34 mouse cellular contexts compared by ENCODE assay signal in genomic region chr1:37534532-37535108, GRCm38 (mm10). TPM values are rescaled to one million over a fixed set of nuclear protein-coding genes. Genes with fewer than 3 reads are reported as not detected.
DNase-seq lines count a peak whose midpoint lies in the region; ATAC-seq and TF ChIP-seq lines count a peak whose summit lies in the region.
"Had no signal": no experiment of that assay in that cellular context is flagged by ENCODE, and none has a peak within 500 bp of the region (broad histone marks: within the 10 kb centered on the region; RNA-seq: fewer than 3 reads in every experiment).

No protein-coding gene starts in this region.

- H3K4me1 ChIP-seq in heart, adult 2 months (ENCODE audit: control insufficient read depth, insufficient read depth, low read length), result peaks cover 13% of the 10 kb centered on the region
- peaks cover 7% of the 10 kb centered on the region; the same call in 1 of the 2 replicates for H3K4me1 ChIP-seq in intestine, postnatal 0 days (replicated peaks; ENCODE audit: control insufficient read depth, insufficient read depth, low read length)
- H3K4me1 ChIP-seq: embryonic facial prominence, embryonic 10.5 days; embryonic facial prominence, embryonic 15.5 days; heart, embryonic 13.5 days; hindbrain, embryonic 10.5 days had no signal

- TF ChIP-seq EP300 in heart, adult 2 months (IDR thresholded peaks at IDR 0.05; ENCODE audit: insufficient read depth, low read depth, low read length), result no peak

- H3K27ac ChIP-seq in heart, adult 2 months, result peak overlapping the region; percentile 3; the same call in 1 of the 2 replicates
- peak overlapping the region; percentile 5; the same call in 1 of the 2 replicates for H3K27ac ChIP-seq in intestine, postnatal 0 days (ENCODE audit: low read depth, low read length)
- H3K27ac ChIP-seq: embryonic facial prominence, embryonic 10.5 days; embryonic facial prominence, embryonic 15.5 days; forebrain, embryonic 13.5 days; heart, embryonic 13.5 days; hindbrain, embryonic 10.5 days; hindbrain, embryonic 15.5 days; kidney, postnatal 0 days; liver, embryonic 14.5 days; macrophage; midbrain, embryonic 15.5 days; stomach, postnatal 0 days had no signal

- intact Hi-C loops in heart, adult 2 months (cut with DNase I), result loop anchor here (1.0 to 10.0 kb wide), 3 partner anchors 32 to 592 kb away; partner anchors contain the start of gene Tmem131
- intact Hi-C loops in heart, postnatal 36 days (cut with DNase I), result loop anchor here (2.0 to 5.0 kb wide), 3 partner anchors 30 to 102 kb away; partner anchors contain the start of genes Coa5 and Unc50

- WGBS in heart, adult 2 months, result 32% methylated on average over 5 of the region's 5 CpGs
- WGBS in intestine, postnatal 0 days, result 20% methylated on average over 5 of the region's 5 CpGs

- H3K9me3 ChIP-seq in intestine, postnatal 0 days (ENCODE audit: control insufficient read depth), result no peaks in the 10 kb centered on the region
- H3K9me3 ChIP-seq: embryonic facial prominence, embryonic 10.5 days; embryonic facial prominence, embryonic 15.5 days; forebrain, embryonic 13.5 days; heart, embryonic 13.5 days; hindbrain, embryonic 10.5 days; hindbrain, embryonic 15.5 days; midbrain, embryonic 15.5 days had no signal

- no peak overlapping the region for H3K4me3 ChIP-seq in heart, adult 2 months
- no peak overlapping the region for H3K4me3 ChIP-seq in intestine, postnatal 0 days (ENCODE audit: low read depth, low read length)
- H3K4me3 ChIP-seq: embryonic facial prominence, embryonic 10.5 days; embryonic facial prominence, embryonic 15.5 days; forebrain, embryonic 13.5 days; heart, embryonic 13.5 days; hindbrain, embryonic 10.5 days; hindbrain, embryonic 15.5 days; midbrain, embryonic 15.5 days had no signal

- H3K36me3 ChIP-seq in heart, adult 2 months (ENCODE audit: control insufficient read depth, insufficient read depth, low read length), result peaks cover 13% of the 10 kb centered on the region
- H3K36me3 ChIP-seq in intestine, postnatal 0 days (ENCODE audit: control insufficient read depth, insufficient read depth), result peaks cover 24% of the 10 kb centered on the region
- H3K36me3 ChIP-seq: embryonic facial prominence, embryonic 10.5 days; embryonic facial prominence, embryonic 15.5 days; hindbrain, embryonic 10.5 days; hindbrain, embryonic 15.5 days had no signal

- ATAC-seq in intestine, postnatal 0 days, result no peak
- ATAC-seq: forebrain, embryonic 13.5 days; inflammation-experienced regulatory T-cells, adult 6 months; midbrain, embryonic 15.5 days; Patski had no signal

- H3K79me2 ChIP-seq in heart, adult 2 months (replicated peaks; ENCODE audit: control insufficient read depth, insufficient read depth, low read length), result 0 out of 2 replicates have a peak, but pooled peaks cover 4% of the 10 kb centered on the region

- peak overlapping the region; percentile 43 for H3K4me2 ChIP-seq in intestine, postnatal 0 days (replicated peaks; ENCODE audit: low read depth)
- H3K4me2 ChIP-seq: embryonic facial prominence, embryonic 15.5 days; forebrain, embryonic 13.5 days; heart, embryonic 13.5 days; hindbrain, embryonic 15.5 days; midbrain, embryonic 15.5 days had no signal

- TF ChIP-seq POLR2A in heart, adult 2 months (IDR thresholded peaks at IDR 0.05; ENCODE audit: insufficient read depth, low read depth, low read length), result no peak

- DNase-seq in heart, adult 2 months, result no peak
- no peak for DNase-seq in heart, postnatal 36 days
- peak; percentile 35 for DNase-seq in Muller cell, postnatal 12 days (ENCODE audit: inconsistent ontology term)
- no peak for DNase-seq in layer of hippocampus, postnatal 25 days (ENCODE audit: extremely low spot score in 1 of 2, low spot score in 1 of 2)
- no peak for DNase-seq in gastrocnemius, postnatal 10 days
- no peak for DNase-seq in gastrocnemius, adult 18-20 months (ENCODE audit: low spot score)
- DNase-seq: adrenal gland, postnatal 10 days; cerebellum, adult 18-20 months; heart, adult 18-20 months; heart, postnatal 10 days; kidney, adult 8-10 months; kidney, postnatal 4 days; layer of hippocampus, postnatal 36 days; liver; lung, adult 2 months; lung, postnatal 10 days; right cerebral cortex, postnatal 25 days; spleen, adult 18-20 months; thymus, adult 18-20 months; thymus, postnatal 25 days had no signal

- no peak overlapping the region for H3K9ac ChIP-seq in heart, adult 2 months (ENCODE audit: low read depth, low read length)
- no peak overlapping the region for H3K9ac ChIP-seq in intestine, postnatal 0 days (ENCODE audit: low read depth, low read length)
- H3K9ac ChIP-seq: embryonic facial prominence, embryonic 15.5 days; forebrain, embryonic 13.5 days; heart, embryonic 13.5 days; hindbrain, embryonic 15.5 days; liver, embryonic 14.5 days; midbrain, embryonic 15.5 days had no signal

- H3K27me3 ChIP-seq in heart, adult 2 months (ENCODE audit: control insufficient read depth, insufficient read depth, low read length), result no peaks in the 10 kb centered on the region
- no peaks in the 10 kb centered on the region for H3K27me3 ChIP-seq in intestine, postnatal 0 days (replicated peaks; ENCODE audit: control insufficient read depth, insufficient read depth, low read length)
- H3K27me3 ChIP-seq: embryonic facial prominence, embryonic 15.5 days; forebrain, embryonic 13.5 days; hindbrain, embryonic 15.5 days; midbrain, embryonic 15.5 days had no signal

- TF ChIP-seq CTCF in heart, adult 2 months (IDR thresholded peaks at IDR 0.05), result no peak
- no peak for TF ChIP-seq CTCF in intestine, postnatal 0 days (IDR thresholded peaks at IDR 0.05; ENCODE audit: low read depth)

RNA-seq across cellular contexts. Expression of gene Mgat4a, which starts 6.2 kb away (rescaled TPM):
- 10 to 100 TPM in 1 of 2 experiments, 1 to 10 TPM in 1; 8.7 to 11.8 TPM for total RNA-seq in heart, adult 2 months (2021)
- 4.5 and 7.6 TPM in 2 replicates for polyA plus RNA-seq in heart, adult 2 months (2012; rRNA removed)
- total RNA-seq in heart, postnatal 36 days (2021), result 10 to 100 TPM; 11.2 to 13.4 TPM
- polyA plus RNA-seq in intestine, postnatal 0 days (2015; fragmentation: Nextera tagmentation; extraction: Ambion mirVana), result 59.1 and 64.0 TPM in 2 replicates
- 10 to 100 TPM; 24.7 to 28.0 TPM for total RNA-seq in layer of hippocampus, postnatal 25 days (2021)
- 1 to 10 TPM; 7.5 to 9.5 TPM for total RNA-seq in gastrocnemius, postnatal 10 days (2021)
- 1 to 10 TPM; 4.8 to 8.7 TPM for total RNA-seq in gastrocnemius, adult 18-20 months (2021)
